Mouse (Mus musculus) gastrocnemius, adult 18-20 months (tissue): ENCODE results near the gene Cdk5rap2. TPM values are rescaled to one million over a fixed set of nuclear protein-coding genes. Genes with fewer than 3 reads are reported as not detected.

ENCODE experiments used
- DNase-seq: peaks from one replicate; pipeline ENCODE4 v3.0.0; 2021; ENCODE audit warnings: low spot score
- long read RNA-seq, 2 experiments: library from polyadenylated mRNA; stranded (forward); transcript quantifications; one replicate each; pipeline ENCODE4 v2.0.0; 2021
- total RNA-seq, 2 experiments: library from RNA; stranded (reverse); gene quantifications; 2 replicates each; pipeline ENCODE4 v1.2.3; 2021

Gene Cdk5rap2
- 1 to 10 TPM; 7.0 to 7.4 TPM for total RNA-seq
- long read RNA-seq, experiment 1, partial matches to known transcripts, result 0 of 3 reads
- long read RNA-seq, experiment 1, other reads (novel, unspliced or antisense), result 3 of 3 reads
- long read RNA-seq, experiment 2, full-length matches to known transcripts, result 1 of 8 reads
- long read RNA-seq, experiment 2, partial matches to known transcripts, result 0 of 8 reads
- long read RNA-seq, experiment 2, other reads (novel, unspliced or antisense), result 7 of 8 reads

DNA sequence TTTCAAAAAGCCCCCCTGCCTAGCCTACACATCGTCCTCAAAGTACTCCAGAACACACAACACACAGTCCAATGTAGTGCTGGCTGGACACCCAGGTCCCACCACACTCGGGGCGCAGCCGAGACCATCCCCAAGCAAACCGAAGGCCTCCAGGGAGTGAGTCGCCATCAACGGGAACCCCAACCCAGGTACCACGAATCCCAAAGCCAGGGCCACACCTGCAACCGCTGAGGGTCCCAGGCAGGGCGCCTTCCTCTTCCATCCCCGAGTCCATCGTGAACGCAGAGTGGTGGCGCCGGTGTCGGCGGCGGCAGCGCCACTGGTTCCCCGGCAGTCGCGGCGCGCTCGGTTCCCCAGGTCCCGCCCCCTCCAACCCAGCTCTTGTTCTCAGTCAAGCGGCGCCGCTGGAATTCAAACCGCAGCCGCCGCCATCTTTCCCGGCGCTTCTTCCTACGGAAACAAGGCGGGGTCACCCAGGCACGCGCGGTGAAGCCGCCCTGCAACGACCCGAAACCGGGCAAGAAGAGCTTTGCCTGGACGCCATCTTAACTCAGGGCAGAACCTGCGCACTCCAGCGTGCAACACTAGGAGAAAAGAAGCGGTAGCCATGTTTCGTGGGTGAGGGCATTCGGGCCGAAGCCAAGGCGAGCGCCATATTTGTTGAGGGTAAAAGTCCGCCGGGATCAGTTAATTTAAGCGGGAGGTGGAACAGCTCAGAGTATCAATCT, at the start of gene Cdk5rap2:
Gene Cdk5rap2 (minus strand): TSS at position 450 of the 728 bp plus-strand sequence.
- DNase-seq, result peak; percentile 97

- DNase-seq, result no peak
Observed at GRCm38 (mm10) chr4:70452161-70452560, 41.9 kb upstream of the Cdk5rap2 start.

- DNase-seq, result peak; percentile 15
Observed at GRCm38 (mm10) chr4:70451750-70452149, 41.5 kb upstream of the Cdk5rap2 start.

DNA sequence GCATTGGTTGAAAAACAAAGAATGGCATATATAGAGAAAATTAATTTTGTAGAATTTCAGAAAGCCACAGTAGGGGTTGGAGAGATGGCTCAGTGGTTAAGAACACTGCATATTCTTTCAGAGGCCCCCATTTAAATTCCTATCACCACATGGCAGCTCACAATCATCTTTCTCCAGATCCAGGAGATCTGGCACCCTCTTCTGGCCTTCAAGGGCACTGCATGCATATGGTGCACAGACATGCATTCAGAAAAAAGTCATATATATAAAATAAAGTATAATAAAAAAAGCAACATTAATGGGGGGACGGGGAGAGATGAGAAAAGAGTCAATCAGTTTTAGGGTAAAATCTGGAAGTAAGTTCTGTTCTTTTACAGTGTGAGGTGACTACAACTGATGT, 39.4 kb upstream of the Cdk5rap2 start:
- no peak for DNase-seq

GRCm38 (mm10) chr4:70446774-70447173, 36.5 kb upstream of the Cdk5rap2 start:
- DNase-seq, result no peak

GRCm38 (mm10) chr4:70420202-70420601, 10.0 kb upstream of the Cdk5rap2 start:
- no peak for DNase-seq

DNA sequence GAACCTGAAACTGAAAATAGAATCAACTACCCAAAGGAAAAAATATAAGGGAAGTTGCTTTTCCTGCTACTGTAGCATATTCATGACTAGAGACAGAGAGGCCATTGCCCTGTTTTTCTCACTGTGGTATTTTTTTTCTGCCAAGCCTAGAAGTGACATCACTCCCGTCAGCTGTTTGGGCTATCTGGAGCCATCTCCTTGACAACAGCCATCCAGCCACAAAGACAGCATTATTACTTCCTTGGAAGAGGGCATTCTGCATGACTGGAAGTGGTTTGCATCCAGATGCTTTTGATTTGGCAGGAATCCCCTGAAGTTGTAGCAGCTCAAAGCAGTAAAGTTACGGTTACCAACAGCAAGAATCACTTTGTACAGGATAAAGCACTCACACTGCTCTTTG, 1.9 kb upstream of the Cdk5rap2 start:
- no peak for DNase-seq

DNA sequence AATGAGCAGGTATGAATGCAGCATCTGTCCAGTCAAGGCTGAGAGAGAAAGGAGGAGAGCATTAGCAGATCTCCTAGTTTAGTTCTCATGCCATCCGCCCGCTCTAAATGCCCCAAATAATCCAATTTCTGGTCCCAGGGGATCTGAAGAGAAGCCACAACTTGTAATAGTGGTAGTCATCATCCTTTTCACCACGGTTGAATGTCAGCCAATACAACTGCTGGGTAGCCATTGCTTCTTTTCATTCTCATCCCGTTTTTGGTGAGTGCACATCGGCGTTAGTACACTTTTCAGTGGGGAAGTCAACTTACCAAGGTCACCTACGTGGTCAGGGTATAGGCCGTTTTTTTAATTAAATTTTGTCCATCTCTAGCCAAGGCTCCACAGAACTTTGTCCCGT, 787 bp downstream of the Cdk5rap2 start:
- no peak for DNase-seq

DNA sequence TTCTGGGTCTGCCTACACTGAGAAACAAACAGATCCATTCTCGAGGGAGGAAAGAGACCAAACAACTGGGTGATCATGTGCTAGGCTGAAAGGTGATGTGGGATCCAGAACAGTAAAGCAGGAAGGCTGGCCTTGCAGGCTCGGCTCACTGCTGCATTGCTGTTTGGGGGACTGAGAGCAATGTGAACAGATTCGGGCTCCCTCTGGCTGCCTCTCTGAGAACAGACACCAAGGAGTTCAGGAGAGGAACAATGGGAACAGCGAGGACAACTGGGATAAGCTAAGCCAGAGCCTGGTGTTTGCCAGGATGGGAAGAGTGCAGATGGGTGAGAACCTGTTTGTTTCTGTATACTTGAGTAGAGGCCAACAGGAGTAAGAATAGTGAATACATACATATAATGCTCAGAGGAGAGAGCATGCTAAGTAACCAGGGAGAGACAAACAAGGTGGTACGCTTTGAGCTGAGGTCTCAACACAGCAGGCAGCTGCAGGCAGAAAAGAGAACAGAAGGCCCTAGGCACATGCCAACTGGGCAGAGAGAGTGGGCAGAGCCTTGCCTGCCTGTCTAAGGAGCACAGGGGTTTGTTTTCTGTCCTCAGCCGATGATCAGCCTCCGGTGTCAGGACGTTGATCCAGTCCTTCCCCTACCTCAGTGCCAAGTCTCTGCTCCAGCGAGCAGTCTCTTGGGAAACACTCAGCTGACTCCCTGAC, 8.0 kb downstream of the Cdk5rap2 start:
- DNase-seq, result peak; percentile 42

DNA sequence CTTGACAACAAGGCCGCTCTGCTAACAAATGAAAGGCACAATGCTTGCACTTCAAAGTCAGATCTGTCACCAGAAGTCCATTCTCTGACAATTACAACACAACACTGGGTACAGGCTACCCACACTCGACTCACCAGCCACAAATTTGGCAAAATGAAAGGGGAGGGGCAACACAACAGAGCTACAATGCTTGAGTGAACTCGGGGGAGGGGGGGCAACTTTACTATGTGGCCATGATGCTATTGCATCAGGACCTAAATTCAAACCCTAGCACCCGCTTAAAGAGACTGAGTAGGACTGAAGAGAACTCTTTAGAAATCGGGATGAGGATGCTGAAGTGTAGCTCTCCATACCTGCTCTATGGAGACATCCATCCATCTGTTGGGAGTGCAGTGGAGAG, 10.8 kb downstream of the Cdk5rap2 start:
- no peak for DNase-seq

- no peak for DNase-seq
Observed at GRCm38 (mm10) chr4:70399074-70399473, 11.2 kb downstream of the Cdk5rap2 start.

DNA sequence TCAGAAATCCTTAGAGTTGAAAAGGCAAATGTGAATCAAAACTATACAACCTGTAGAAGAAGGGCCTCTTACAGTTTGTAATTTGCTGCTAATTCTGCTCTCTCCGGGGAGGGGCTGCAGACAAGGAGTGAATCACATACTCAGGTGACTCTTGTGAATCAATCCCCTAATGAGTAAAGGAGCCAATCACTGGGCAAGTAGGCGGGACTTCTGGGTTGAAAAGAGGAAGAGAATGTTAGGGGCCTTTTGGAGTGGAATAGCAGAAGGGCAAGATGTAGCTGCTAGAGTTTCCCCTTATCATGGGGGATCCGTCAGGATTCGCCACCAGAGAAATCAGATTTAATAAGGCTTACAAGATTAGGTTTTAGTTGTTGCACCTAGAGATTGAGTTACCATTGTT, 12.2 kb downstream of the Cdk5rap2 start:
- no peak for DNase-seq

GRCm38 (mm10) chr4:70396701-70397100, 13.5 kb downstream of the Cdk5rap2 start:
- DNase-seq, result no peak

- no peak for DNase-seq
Observed at GRCm38 (mm10) chr4:70394736-70395135, 15.5 kb downstream of the Cdk5rap2 start.

GRCm38 (mm10) chr4:70391760-70392372, 18.4 kb downstream of the Cdk5rap2 start:
- peak; percentile 58 for DNase-seq

DNA sequence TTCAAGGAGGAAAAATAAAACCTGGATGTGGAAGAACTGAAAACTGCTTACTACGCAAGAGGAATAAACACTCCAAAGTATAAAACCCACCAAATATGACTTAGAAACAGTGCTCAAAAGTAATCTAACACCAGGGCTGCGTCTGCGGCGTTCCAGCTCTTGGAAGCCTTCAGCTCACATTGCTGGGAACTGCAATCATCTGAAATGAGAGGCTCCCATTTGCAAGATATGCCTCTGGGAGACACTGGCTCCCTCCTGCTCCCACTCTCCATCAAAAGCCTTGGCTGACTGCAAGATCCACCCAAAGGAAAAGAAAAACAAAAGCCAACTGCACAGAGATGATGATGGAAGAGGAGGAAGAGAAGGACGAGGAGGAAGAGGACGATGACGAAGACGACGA, 19.2 kb downstream of the Cdk5rap2 start:
- DNase-seq, result peak; percentile 53

- no peak for DNase-seq
Observed at GRCm38 (mm10) chr4:70386206-70386605, 24.0 kb downstream of the Cdk5rap2 start.

DNA sequence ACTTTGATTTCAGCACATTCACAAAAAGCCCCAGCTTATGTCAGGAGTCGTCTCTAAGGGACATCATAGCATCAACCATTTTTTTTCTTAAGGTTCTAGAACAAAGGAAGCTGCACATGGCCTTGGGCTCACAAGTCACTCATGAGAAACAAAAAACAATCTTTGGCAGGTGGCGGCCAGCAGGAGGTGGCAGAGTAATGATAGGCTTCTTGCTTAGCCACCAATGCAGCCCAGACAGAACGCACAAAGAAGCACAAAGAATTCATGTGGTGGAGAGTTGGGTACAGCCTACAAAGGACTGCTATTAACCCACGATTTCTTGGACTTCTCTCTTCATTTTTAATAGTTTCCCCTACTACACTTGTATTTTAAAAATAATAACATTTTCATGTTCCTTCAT, 32.9 kb downstream of the Cdk5rap2 start:
- no peak for DNase-seq

GRCm38 (mm10) chr4:70365061-70365858, 45.0 kb downstream of the Cdk5rap2 start:
- DNase-seq, result no peak

- no peak for DNase-seq
Observed at GRCm38 (mm10) chr4:70361366-70361765, 48.9 kb downstream of the Cdk5rap2 start.

- DNase-seq, result peak; percentile 42
Observed at GRCm38 (mm10) chr4:70355659-70356350, 54.4 kb downstream of the Cdk5rap2 start.
